9 mouse cellular contexts compared by ENCODE assay signal in the genomic region with DNA sequence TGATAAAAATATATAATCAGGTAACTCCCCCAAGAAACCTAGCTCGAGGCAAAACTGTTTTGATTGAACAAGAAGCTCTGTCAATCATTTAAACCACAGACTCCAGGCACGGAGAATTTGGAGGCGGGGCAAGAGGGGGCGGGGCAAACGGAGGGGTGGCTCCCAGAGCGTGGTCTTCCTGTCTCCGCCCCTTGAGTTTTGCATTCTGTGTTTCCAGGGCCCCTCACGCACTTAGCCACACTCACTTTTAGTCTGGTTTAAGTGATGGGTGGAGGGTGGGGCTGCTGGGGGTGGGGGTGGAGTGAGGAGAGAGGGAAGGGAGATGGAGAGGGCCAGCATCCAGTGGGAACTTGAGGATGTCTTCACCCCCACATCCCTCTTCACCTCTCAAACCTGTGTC. TPM values are rescaled to one million over a fixed set of nuclear protein-coding genes. Genes with fewer than 3 reads are reported as not detected.
DNase-seq lines count a peak whose midpoint lies in the region; ATAC-seq and TF ChIP-seq lines count a peak whose summit lies in the region.
"Had no signal": no experiment of that assay in that cellular context is flagged by ENCODE, and none has a peak within 500 bp of the region (broad histone marks: within the 10 kb centered on the region; RNA-seq: fewer than 3 reads in every experiment).

No protein-coding gene starts in this region.

- WGBS in kidney, adult 2 months, result under 1% methylated on average over 8 of the region's 8 CpGs
- WGBS in limb, embryonic 14.5 days, result 0% methylated on average over 8 of the region's 8 CpGs

- no peak for TF ChIP-seq POLR2A in kidney, adult 2 months (IDR thresholded peaks at IDR 0.05; ENCODE audit: low read depth, low read length)
- no peak for TF ChIP-seq POLR2A in limb, embryonic 14.5 days (IDR thresholded peaks at IDR 0.05; ENCODE audit: borderline replicate concordance, extremely low read depth, insufficient read depth, insufficient read length)
- TF ChIP-seq POLR2A in myocyte (IDR thresholded peaks at IDR 0.05; ENCODE audit: insufficient read length, low read depth), result peak; percentile 54

- peaks cover 46% of the 10 kb centered on the region for H3K79me2 ChIP-seq in myocyte (ENCODE audit: control insufficient read depth, insufficient read depth)

- H3K36me3 ChIP-seq in kidney, adult 2 months (ENCODE audit: control insufficient read depth, insufficient read depth, low read length), result no peaks in the 10 kb centered on the region
- peaks cover 7% of the 10 kb centered on the region; the same call in 1 of the 2 replicates for H3K36me3 ChIP-seq in limb, embryonic 14.5 days (ENCODE audit: control insufficient read depth, insufficient read depth, low read length)
- peaks cover 6% of the 10 kb centered on the region for H3K36me3 ChIP-seq in myocyte (ENCODE audit: control insufficient read depth, insufficient read depth)

- peak overlapping the region; percentile 85 for H3K9ac ChIP-seq in limb, embryonic 14.5 days (ENCODE audit: low read depth, low read length, severe bottlenecking)

- no peak for TF ChIP-seq CTCF in kidney, adult 2 months (conservative IDR thresholded peaks at IDR 0.05; ENCODE audit: insufficient read depth, insufficient read length, low read depth, low read length)

- H3K4me2 ChIP-seq in limb, embryonic 14.5 days (replicated peaks; ENCODE audit: low read depth, low read length, severe bottlenecking), result peak overlapping the region; percentile 75
- H3K4me2 ChIP-seq in myocyte (ENCODE audit: low read depth), result peak overlapping the region; percentile 94

- ATAC-seq in limb, embryonic 14.5 days (ENCODE audit: low FRiP score, low read depth), result peak; percentile 54

- peak overlapping the region; percentile 65 for H3K4me3 ChIP-seq in kidney, adult 2 months (ENCODE audit: insufficient read depth, low read depth, low read length)
- peak overlapping the region; percentile 65 for H3K4me3 ChIP-seq in limb, embryonic 14.5 days (replicated peaks; ENCODE audit: low read length)
- peak overlapping the region; percentile 97 for H3K4me3 ChIP-seq in myocyte

- DNase-seq in thymus, postnatal 14 days, result peak; percentile 39
- DNase-seq in thymus, adult 18-20 months, result no peak
- DNase-seq in embryo, embryonic 9.5 days (ENCODE audit: extremely low spot score), result peak; percentile 93
- DNase-seq in heart, adult 8-10 months (ENCODE audit: low spot score), result peak; percentile 49
- DNase-seq in kidney, adult 2 months, result peak; percentile 94
- peak; percentile 91 for DNase-seq in limb, embryonic 14.5 days (ENCODE audit: low spot score)
- no peak for DNase-seq in c-Kit-positive CD71-positive TER-119-positive erythroid progenitor cells, embryonic 14.5 days (ENCODE audit: low spot score)

- peak overlapping the region; percentile 84; the same call in 1 of the 2 replicates for H3K27ac ChIP-seq in kidney, adult 2 months (ENCODE audit: insufficient read depth, low read depth, low read length)
- no peak overlapping the region; the same call in 1 of the 2 replicates for H3K27ac ChIP-seq in limb, embryonic 14.5 days (replicated peaks; ENCODE audit: low read depth, low read length)

- H3K27me3 ChIP-seq in kidney, adult 2 months (replicated peaks; ENCODE audit: control insufficient read depth, insufficient read depth, low read length), result no peaks in the 10 kb centered on the region
- no peaks in the 10 kb centered on the region for H3K27me3 ChIP-seq in limb, embryonic 14.5 days (ENCODE audit: control insufficient read depth, insufficient read depth, low read length)
- no peaks in the 10 kb centered on the region for H3K27me3 ChIP-seq in myocyte (ENCODE audit: control insufficient read depth, insufficient read depth, insufficient read length)

- no peak overlapping the region for H3ac ChIP-seq in myocyte (ENCODE audit: control insufficient read depth, insufficient read length)

- peaks cover 3% of the 10 kb centered on the region; the same call in 1 of the 2 replicates for H3K4me1 ChIP-seq in kidney, adult 2 months (ENCODE audit: control insufficient read depth, insufficient read depth, low read length)
- H3K4me1 ChIP-seq in limb, embryonic 14.5 days (ENCODE audit: control insufficient read depth, insufficient read depth, low read length), result peaks cover 33% of the 10 kb centered on the region

- H3K9me3 ChIP-seq in limb, embryonic 14.5 days (ENCODE audit: control insufficient read depth, low read length), result no peaks in the 10 kb centered on the region
- H3K9me3 ChIP-seq: megakaryocyte, embryonic 14.5 days had no signal

TF ChIP-seq in myocyte, 11 proteins besides CTCF, POLR2A, EP300 and RAD21:
- TF ChIP-seq POLR2AphosphoS2 (IDR thresholded peaks at IDR 0.05; ENCODE audit: insufficient read length, low read depth), result peak; percentile 84
- no peak for TF ChIP-seq REST (IDR thresholded peaks at IDR 0.05; ENCODE audit: insufficient read depth, insufficient read length)
- no peak for TF ChIP-seq CEBPB (IDR thresholded peaks at IDR 0.05; ENCODE audit: insufficient read depth, poor library complexity, severe bottlenecking)
- no peak for TF ChIP-seq MAX (IDR thresholded peaks at IDR 0.05; ENCODE audit: low read depth)
- no peak for TF ChIP-seq TCF12 (IDR thresholded peaks at IDR 0.05; ENCODE audit: insufficient read depth, poor library complexity, severe bottlenecking)
- TF ChIP-seq SRF (IDR thresholded peaks at IDR 0.05; ENCODE audit: control insufficient read depth, insufficient read length, low read depth), result no peak

RNA-seq across cellular contexts. Expression of a gene that starts 2.2 kb away (rescaled TPM):
- 100 to 1,000 TPM in 3 of 4 experiments, 10 to 100 TPM in 1; 89.6 to 129 (median 119) TPM for total RNA-seq in heart, adult 8-10 months (2022)
- polyA plus RNA-seq in kidney, adult 2 months (2012; rRNA removed), result 229 and 273 TPM in 2 replicates
- 332 and 333 TPM in 2 replicates for polyA plus RNA-seq in limb, embryonic 14.5 days (2012; rRNA removed)
- polyA plus RNA-seq in limb, embryonic 14.5 days (2014; fragmentation: Nextera tagmentation; extraction: Ambion mirVana), result 114 and 118 TPM in 2 replicates
- polyA plus RNA-seq in myocyte (2012; fragmentation: generic; extraction: Trizol), result 691 TPM

RNA-seq across cellular contexts. Expression of a gene that starts 48.2 kb away (rescaled TPM):
- under 1 TPM in 3 of 4 experiments, not detected in 1; 0.27 to 0.66 (median 0.31) TPM for total RNA-seq in heart, adult 8-10 months (2022)
- 12.6 and 13.5 TPM in 2 replicates for polyA plus RNA-seq in kidney, adult 2 months (2012; rRNA removed)
- 287 and 384 TPM in 2 replicates for polyA plus RNA-seq in limb, embryonic 14.5 days (2012; rRNA removed)
- polyA plus RNA-seq in limb, embryonic 14.5 days (2014; fragmentation: Nextera tagmentation; extraction: Ambion mirVana), result 343 and 395 TPM in 2 replicates
- 83.7 TPM for polyA plus RNA-seq in myocyte (2012; fragmentation: generic; extraction: Trizol)

Comparison
In these comparisons a context has a peak if more than half of its experiments do, and no peak if none do; other contexts are left out.
1. DNase-seq: peak in thymus, postnatal 14 days (single experiment), embryo, embryonic 9.5 days (single experiment), heart, adult 8-10 months (single experiment), kidney, adult 2 months (single experiment) and limb, embryonic 14.5 days (single experiment); none in thymus, adult 18-20 months (0 of 2) and c-Kit-positive CD71-positive TER-119-positive erythroid progenitor cells, embryonic 14.5 days (single experiment).
2. Peak in every context shown above with its lines, with median percentiles within 50 percentile points of each other: H3K4me3 ChIP-seq.